Comparison of ENCODE assay signal across 9 mouse cellular contexts in the genomic region with DNA sequence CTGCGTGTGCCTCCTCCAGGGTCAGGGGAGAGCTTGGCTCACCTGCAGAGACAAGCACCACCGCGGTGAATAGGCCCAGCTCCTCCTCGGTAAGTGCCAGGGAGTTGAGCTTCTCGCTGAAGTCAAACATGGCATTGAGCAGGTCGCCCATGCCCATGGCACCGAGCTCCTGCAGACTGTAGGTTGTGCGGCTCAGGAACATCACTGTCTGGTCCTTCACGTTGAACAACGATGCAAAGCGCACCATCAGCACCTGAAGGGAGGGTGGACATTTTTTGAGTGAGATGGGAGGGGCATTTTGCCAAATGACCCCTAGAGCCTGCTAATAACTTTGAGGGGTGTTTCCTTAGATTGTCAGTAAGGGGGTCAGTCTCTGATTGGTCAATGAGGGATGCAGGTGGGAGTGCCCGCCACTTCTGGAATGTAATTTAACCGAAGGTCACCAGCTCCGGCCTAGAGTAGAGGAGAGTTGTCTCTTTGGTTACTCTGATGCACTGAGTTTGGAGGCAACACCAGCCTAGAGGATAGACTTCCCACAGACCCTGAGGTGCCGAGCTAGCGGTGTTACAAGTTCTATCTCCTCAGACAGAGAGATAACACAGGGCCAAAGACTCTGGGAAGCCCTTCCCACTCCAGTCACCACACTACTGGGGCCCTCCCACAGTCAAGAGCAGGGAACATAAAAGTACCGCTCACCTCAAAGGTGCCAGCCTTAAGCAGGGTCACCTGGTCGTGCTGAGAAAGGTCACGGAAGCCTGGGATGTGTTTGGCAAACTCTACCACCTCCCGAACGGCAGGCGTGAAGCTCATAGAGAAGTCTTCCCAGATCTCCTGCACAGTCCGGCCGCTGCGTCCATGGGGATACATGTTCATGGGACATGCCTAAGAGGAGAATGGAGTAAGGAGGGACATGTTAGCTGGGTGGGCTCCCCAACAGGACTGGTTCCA. TPM values are rescaled to one million over a fixed set of nuclear protein-coding genes. Genes with fewer than 3 reads are reported as not detected.
A peak's percentile ranks its signal among the peaks of the same experiment; 100 is the strongest.
DNase-seq lines count a peak whose midpoint lies in the region; ATAC-seq and TF ChIP-seq lines count a peak whose summit lies in the region.
"Had no signal": no experiment of that assay in that cellular context is flagged by ENCODE, and none has a peak within 500 bp of the region (broad histone marks: within the 10 kb centered on the region; RNA-seq: fewer than 3 reads in every experiment).

No protein-coding gene starts in this region.

- DNase-seq in cerebellum, adult 18-20 months: peak; percentile 24 to 44
- no peak for DNase-seq in cerebellum, adult 9-10 months
- no peak for DNase-seq in liver, embryonic 11.5 days (ENCODE audit: low spot score)
- DNase-seq in liver: no peak
- no peak for DNase-seq in heart, postnatal 0 days (ENCODE audit: low spot score)
- DNase-seq in B cell, adult 2 months: no peak
- no peak for DNase-seq in Muller cell, postnatal 12 days (ENCODE audit: inconsistent ontology term)
- DNase-seq: adrenal gland, postnatal 10 days had no signal

- H3K4me2 ChIP-seq in liver, embryonic 11.5 days: peak overlapping the region; percentile 93
- H3K4me2 ChIP-seq in heart, postnatal 0 days (ENCODE audit: low read depth, low read length): no peak overlapping the region
- no peak overlapping the region for H3K4me2 ChIP-seq in neural tube, embryonic 15.5 days

- H3K4me3 ChIP-seq in liver, embryonic 11.5 days (ENCODE audit: low read depth, low read length): peak overlapping the region; percentile 57
- H3K4me3 ChIP-seq in heart, postnatal 0 days (ENCODE audit: low read depth, low read length): no peak overlapping the region
- H3K4me3 ChIP-seq in neural tube, embryonic 15.5 days (replicated peaks): no peak overlapping the region

- no peak for TF ChIP-seq EP300 in heart, postnatal 0 days (IDR thresholded peaks at IDR 0.05; ENCODE audit: low read depth)

- 74% methylated on average over 25 of the region's 25 CpGs for WGBS in liver, embryonic 11.5 days
- WGBS in heart, postnatal 0 days: 61% methylated on average over 25 of the region's 25 CpGs
- 90% methylated on average over 25 of the region's 25 CpGs for WGBS in neural tube, embryonic 15.5 days

- no peaks in the 10 kb centered on the region for H3K27me3 ChIP-seq in liver, embryonic 11.5 days (replicated peaks; ENCODE audit: control insufficient read depth, insufficient read depth, low read length)
- H3K27me3 ChIP-seq in heart, postnatal 0 days (ENCODE audit: control insufficient read depth, insufficient read depth, low read length): no peaks in the 10 kb centered on the region
- no peaks in the 10 kb centered on the region for H3K27me3 ChIP-seq in neural tube, embryonic 15.5 days (replicated peaks)

- no peak for ATAC-seq in liver, embryonic 11.5 days (replicated peaks; ENCODE audit: low FRiP score)
- no peak for ATAC-seq in heart, postnatal 0 days (ENCODE audit: insufficient read depth, low read depth)
- ATAC-seq in neural tube, embryonic 15.5 days (ENCODE audit: low FRiP score): no peak

- H3K4me1 ChIP-seq in liver, embryonic 11.5 days (replicated peaks; ENCODE audit: control insufficient read depth, insufficient read depth, low read length): peaks cover 83% of the 10 kb centered on the region
- peaks cover 64% of the 10 kb centered on the region for H3K4me1 ChIP-seq in heart, postnatal 0 days (ENCODE audit: control insufficient read depth, insufficient read depth)
- H3K4me1 ChIP-seq in neural tube, embryonic 15.5 days: peaks cover 68% of the 10 kb centered on the region

- H3K27ac ChIP-seq in liver, embryonic 11.5 days (ENCODE audit: low read depth, low read length): peak overlapping the region; percentile 98
- H3K27ac ChIP-seq in heart, postnatal 0 days (ENCODE audit: low read depth): peak overlapping the region; percentile 93
- H3K27ac ChIP-seq in neural tube, embryonic 15.5 days (replicated peaks): peak overlapping the region; percentile 82

- no peaks in the 10 kb centered on the region for H3K9me3 ChIP-seq in liver, embryonic 11.5 days (ENCODE audit: control insufficient read depth, low read length)
- no peaks in the 10 kb centered on the region for H3K9me3 ChIP-seq in heart, postnatal 0 days (replicated peaks; ENCODE audit: control insufficient read depth, low read length)
- H3K9me3 ChIP-seq in neural tube, embryonic 15.5 days (replicated peaks): no peaks in the 10 kb centered on the region

- TF ChIP-seq CTCF in heart, postnatal 0 days (IDR thresholded peaks at IDR 0.05; ENCODE audit: low read depth): no peak

- peaks cover 8% of the 10 kb centered on the region for H3K36me3 ChIP-seq in liver, embryonic 11.5 days (ENCODE audit: control insufficient read depth, insufficient read depth, low read length)
- peaks cover 50% of the 10 kb centered on the region for H3K36me3 ChIP-seq in heart, postnatal 0 days (replicated peaks; ENCODE audit: control insufficient read depth, insufficient read depth, low read length)
- H3K36me3 ChIP-seq in neural tube, embryonic 15.5 days: peaks cover 38% of the 10 kb centered on the region

- H3K9ac ChIP-seq in liver, embryonic 11.5 days (ENCODE audit: low read depth, low read length): peak overlapping the region; percentile 83
- H3K9ac ChIP-seq in heart, postnatal 0 days (replicated peaks; ENCODE audit: low read depth, low read length): no peak overlapping the region
- H3K9ac ChIP-seq in neural tube, embryonic 15.5 days (replicated peaks): no peak overlapping the region

RNA-seq across cellular contexts. Expression of a gene that starts 5.9 kb away (rescaled TPM):
- 2.1 and 2.7 TPM in 2 replicates for polyA plus RNA-seq in liver, embryonic 11.5 days (2014; fragmentation: Nextera tagmentation; extraction: Ambion mirVana)
- total RNA-seq in heart, postnatal 0 days (2014; rRNA removed; ENCODE audit: low replicate concordance): 21.0 and 24.3 TPM in 2 replicates
- polyA plus RNA-seq in heart, postnatal 0 days (2015; fragmentation: Nextera tagmentation; extraction: Ambion mirVana): 10.2 and 10.7 TPM in 2 replicates
- 3.8 and 4.0 TPM in 2 replicates for polyA plus RNA-seq in neural tube, embryonic 15.5 days (2015; fragmentation: Nextera tagmentation; extraction: Ambion mirVana)

RNA-seq across cellular contexts. Expression of a gene that starts 26.0 kb away (rescaled TPM):
- polyA plus RNA-seq in liver, embryonic 11.5 days (2014; fragmentation: Nextera tagmentation; extraction: Ambion mirVana): 14.8 and 17.7 TPM in 2 replicates
- total RNA-seq in heart, postnatal 0 days (2014; rRNA removed; ENCODE audit: low replicate concordance): 47.4 and 54.6 TPM in 2 replicates
- polyA plus RNA-seq in heart, postnatal 0 days (2015; fragmentation: Nextera tagmentation; extraction: Ambion mirVana): 11.3 and 12.6 TPM in 2 replicates
- 27.5 and 30.1 TPM in 2 replicates for polyA plus RNA-seq in neural tube, embryonic 15.5 days (2015; fragmentation: Nextera tagmentation; extraction: Ambion mirVana)

RNA-seq across cellular contexts. Expression of a gene that starts 28.8 kb away (rescaled TPM):
- 26.6 and 31.6 TPM in 2 replicates for polyA plus RNA-seq in liver, embryonic 11.5 days (2014; fragmentation: Nextera tagmentation; extraction: Ambion mirVana)
- 188 and 234 TPM in 2 replicates for total RNA-seq in heart, postnatal 0 days (2014; rRNA removed; ENCODE audit: low replicate concordance)
- polyA plus RNA-seq in heart, postnatal 0 days (2015; fragmentation: Nextera tagmentation; extraction: Ambion mirVana): 40.8 and 44.0 TPM in 2 replicates
- 104 and 125 TPM in 2 replicates for polyA plus RNA-seq in neural tube, embryonic 15.5 days (2015; fragmentation: Nextera tagmentation; extraction: Ambion mirVana)

RNA-seq across cellular contexts. Expression of a gene that starts 35.4 kb away (rescaled TPM):
- 34.8 and 35.6 TPM in 2 replicates for polyA plus RNA-seq in liver, embryonic 11.5 days (2014; fragmentation: Nextera tagmentation; extraction: Ambion mirVana)
- total RNA-seq in heart, postnatal 0 days (2014; rRNA removed; ENCODE audit: low replicate concordance): 6.8 and 9.7 TPM in 2 replicates
- 11.6 and 11.9 TPM in 2 replicates for polyA plus RNA-seq in heart, postnatal 0 days (2015; fragmentation: Nextera tagmentation; extraction: Ambion mirVana)
- polyA plus RNA-seq in neural tube, embryonic 15.5 days (2015; fragmentation: Nextera tagmentation; extraction: Ambion mirVana): 44.3 and 46.8 TPM in 2 replicates

RNA-seq across cellular contexts. Expression of a gene that starts 40.0 kb away (rescaled TPM):
- 61.9 and 63.6 TPM in 2 replicates for polyA plus RNA-seq in liver, embryonic 11.5 days (2014; fragmentation: Nextera tagmentation; extraction: Ambion mirVana)
- 39.9 and 48.0 TPM in 2 replicates for total RNA-seq in heart, postnatal 0 days (2014; rRNA removed; ENCODE audit: low replicate concordance)
- polyA plus RNA-seq in heart, postnatal 0 days (2015; fragmentation: Nextera tagmentation; extraction: Ambion mirVana): 21.9 and 23.3 TPM in 2 replicates
- 59.6 and 60.9 TPM in 2 replicates for polyA plus RNA-seq in neural tube, embryonic 15.5 days (2015; fragmentation: Nextera tagmentation; extraction: Ambion mirVana)

Comparison
In these comparisons a context has a peak if more than half of its experiments do, and no peak if none do; other contexts are left out.
1. DNase-seq: peak in cerebellum, adult 18-20 months (2 of 2); none in cerebellum, adult 9-10 months (single experiment), liver, embryonic 11.5 days (single experiment), liver (single experiment), heart, postnatal 0 days (single experiment), B cell, adult 2 months (0 of 2) and Muller cell, postnatal 12 days (single experiment).
2. Peak in every context shown above with its lines, with median percentiles within 50 percentile points of each other: H3K27ac ChIP-seq.